Mouse (Mus musculus): ENCODE measurements at regions not wholly inside any gene's neighbourhood (a gene's known extent, or its start where the extent isn't known, plus 50 kb on each side); places are given as distances from the start of the nearest gene placed in this dataset.

DNA sequence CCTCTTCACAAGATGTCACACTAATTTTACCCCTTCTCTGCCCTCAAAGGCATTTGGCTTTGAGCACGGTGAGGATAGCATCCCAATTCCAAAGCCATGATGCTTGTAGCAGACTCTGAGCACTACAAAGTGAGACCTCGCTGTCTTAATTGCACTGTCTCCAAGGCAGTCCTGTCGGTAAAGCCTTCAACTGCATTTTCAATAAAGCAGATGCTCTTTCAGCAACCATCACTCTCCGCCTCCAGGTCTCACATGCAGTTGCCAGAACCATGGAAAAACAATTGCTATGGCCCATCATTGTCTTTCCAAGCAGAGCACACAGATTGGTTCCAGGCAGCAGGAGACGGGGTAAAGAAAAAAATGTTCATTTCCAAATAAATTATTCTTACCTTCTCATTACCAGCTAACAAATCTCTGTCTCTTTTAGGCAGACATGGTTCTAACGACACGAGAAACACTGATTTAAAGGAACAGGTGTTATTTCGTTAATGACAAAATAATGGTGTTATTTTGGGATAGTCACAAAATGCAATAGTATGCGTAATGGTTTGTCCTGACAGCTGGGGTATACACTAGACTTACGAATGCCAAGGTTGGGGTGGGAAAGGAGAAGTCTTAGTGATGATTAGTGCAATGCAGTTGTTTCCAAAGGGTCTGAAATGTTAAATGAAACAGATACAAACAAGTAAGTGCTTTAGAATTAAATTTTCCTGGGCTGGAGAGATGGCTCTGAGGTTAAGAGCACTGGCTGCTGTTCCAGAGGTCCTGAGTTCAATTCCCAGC, 175.2 kb downstream of the Enc1 start:
- H3K4me3 ChIP-seq (ENCODE audit: low read depth, low read length), result no peak overlapping the region
- no peaks in the 10 kb centered on the region for H3K4me1 ChIP-seq (ENCODE audit: control insufficient read depth, insufficient read depth, low read length)
- WGBS, result 70% methylated on average over 10 of the region's 10 CpGs
- H3K27me3 ChIP-seq (ENCODE audit: control insufficient read depth, insufficient read depth, low read length), result no peaks in the 10 kb centered on the region
- H3K36me3 ChIP-seq (ENCODE audit: control insufficient read depth, insufficient read depth, low read length), result no peaks in the 10 kb centered on the region
- H3K9me3 ChIP-seq (ENCODE audit: control insufficient read depth, low read depth, low read length), result no peaks in the 10 kb centered on the region
- no peak for ATAC-seq (ENCODE audit: insufficient number of reproducible peaks, insufficient read depth, low FRiP score, low read depth)
- no peak overlapping the region for H3K9ac ChIP-seq (replicated peaks; ENCODE audit: low read depth, low read length)
- H3K27ac ChIP-seq (ENCODE audit: low read length), result no peak overlapping the region
- H3K4me2 ChIP-seq (replicated peaks; ENCODE audit: low read depth, low read length), result no peak overlapping the region

DNA sequence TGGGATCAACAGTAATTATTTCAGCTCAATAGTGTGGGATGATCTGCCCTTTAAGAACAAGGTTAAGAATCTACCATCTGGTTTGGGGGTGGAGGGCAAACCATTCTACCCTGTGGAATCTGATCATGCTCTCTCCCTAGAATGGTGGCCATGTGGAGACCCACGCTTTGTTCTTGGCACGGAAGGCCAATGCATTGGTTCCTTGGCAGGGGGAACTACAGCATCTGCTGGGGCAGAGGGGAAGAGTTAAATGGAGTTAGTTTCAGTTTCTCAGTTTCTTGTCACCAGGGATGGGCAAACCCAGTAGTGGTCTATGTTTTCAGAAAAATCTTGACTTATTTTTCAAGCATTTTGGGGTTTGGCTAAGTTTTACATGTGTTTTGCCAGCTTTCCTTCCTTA, 174.5 kb downstream of the Enc1 start:
- Histone ChIP-seq H3K4me2 (replicated peaks; ENCODE audit: low read depth, low read length) (no peak overlapping the region), H3K36me3 (ENCODE audit: control insufficient read depth, insufficient read depth, low read length) (no peaks in the 10 kb centered on the region), H3K4me3 (ENCODE audit: low read depth, low read length) (no peak overlapping the region), H3K27me3 (ENCODE audit: control insufficient read depth, insufficient read depth, low read length) (no peaks in the 10 kb centered on the region), H3K27ac (ENCODE audit: low read length) (no peak overlapping the region), H3K9ac (replicated peaks; ENCODE audit: low read depth, low read length) (no peak overlapping the region), H3K4me1 (ENCODE audit: control insufficient read depth, insufficient read depth, low read length) (no peaks in the 10 kb centered on the region), H3K9me3 (ENCODE audit: control insufficient read depth, low read depth, low read length) (no peaks in the 10 kb centered on the region)
- 96% methylated on average over 2 of the region's 2 CpGs for WGBS
- ATAC-seq (ENCODE audit: insufficient number of reproducible peaks, insufficient read depth, low FRiP score, low read depth), result no peak

DNA sequence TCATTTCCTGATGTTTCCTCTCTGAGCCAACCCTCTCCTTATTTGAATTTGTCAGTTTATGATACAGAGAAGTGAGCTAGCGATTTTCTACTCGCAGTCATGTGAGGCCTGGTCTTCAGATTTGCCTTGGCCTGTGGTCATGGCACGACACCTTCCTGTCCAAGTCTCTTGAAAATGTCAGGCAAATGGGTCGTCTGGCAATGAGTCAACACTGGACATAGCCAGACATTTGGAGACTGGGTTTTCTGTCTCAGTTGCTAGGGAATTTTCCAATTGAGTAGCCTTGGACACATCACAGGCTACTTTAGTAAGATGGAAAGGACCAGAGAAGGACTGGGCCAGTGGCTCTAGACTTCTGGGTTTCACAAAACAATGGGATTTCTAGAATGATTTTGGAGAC, 171.2 kb downstream of the Enc1 start:
- Histone ChIP-seq H3K4me3 (ENCODE audit: low read depth, low read length) (no peak overlapping the region), H3K27me3 (ENCODE audit: control insufficient read depth, insufficient read depth, low read length) (no peaks in the 10 kb centered on the region), H3K27ac (ENCODE audit: low read length) (no peak overlapping the region), H3K4me2 (replicated peaks; ENCODE audit: low read depth, low read length) (no peak overlapping the region), H3K4me1 (ENCODE audit: control insufficient read depth, insufficient read depth, low read length) (no peaks in the 10 kb centered on the region), H3K9ac (replicated peaks; ENCODE audit: low read depth, low read length) (no peak overlapping the region), H3K36me3 (ENCODE audit: control insufficient read depth, insufficient read depth, low read length) (no peaks in the 10 kb centered on the region), H3K9me3 (ENCODE audit: control insufficient read depth, low read depth, low read length) (no peaks in the 10 kb centered on the region)
- no peak for ATAC-seq (ENCODE audit: insufficient number of reproducible peaks, insufficient read depth, low FRiP score, low read depth)
- 83% methylated on average over 4 of the region's 4 CpGs for WGBS

DNA sequence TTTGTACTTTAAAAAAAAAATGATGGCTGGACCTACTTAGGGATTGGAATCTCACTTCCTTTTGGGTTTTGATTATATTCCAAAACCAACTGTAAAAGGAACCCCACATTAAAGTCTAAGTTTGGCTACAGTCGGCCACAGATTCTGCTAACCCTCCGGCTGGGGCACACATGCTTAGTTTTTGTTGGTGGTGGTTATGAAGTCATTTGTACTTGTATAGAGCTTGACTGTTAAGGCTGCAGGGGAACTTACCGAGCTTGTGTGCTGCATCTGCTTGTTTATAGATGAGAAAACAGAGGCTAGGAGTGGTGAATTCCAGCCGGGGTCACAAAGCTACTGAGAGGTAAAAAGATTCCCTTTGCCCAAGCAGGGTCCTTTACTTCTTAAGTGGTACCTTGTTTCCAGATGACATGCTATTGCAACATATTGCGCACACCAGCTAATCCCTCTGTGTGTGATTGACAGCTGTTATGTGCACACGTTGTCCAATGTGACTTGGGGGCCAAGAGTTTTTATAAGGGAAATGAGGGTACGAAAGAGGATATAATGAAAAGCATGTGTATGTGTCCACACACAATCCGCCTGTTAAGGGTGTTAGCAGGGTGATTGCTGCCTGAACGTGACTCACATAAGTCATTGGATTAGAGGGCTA, 169.8 kb downstream of the Enc1 start:
- H3K9me3 ChIP-seq (ENCODE audit: control insufficient read depth, low read depth, low read length), result no peaks in the 10 kb centered on the region
- H3K36me3 ChIP-seq (ENCODE audit: control insufficient read depth, insufficient read depth, low read length), result no peaks in the 10 kb centered on the region
- H3K27ac ChIP-seq (ENCODE audit: low read length), result no peak overlapping the region
- no peaks in the 10 kb centered on the region for H3K27me3 ChIP-seq (ENCODE audit: control insufficient read depth, insufficient read depth, low read length)
- H3K4me2 ChIP-seq (replicated peaks; ENCODE audit: low read depth, low read length), result no peak overlapping the region
- H3K4me3 ChIP-seq (ENCODE audit: low read depth, low read length), result no peak overlapping the region
- H3K4me1 ChIP-seq (ENCODE audit: control insufficient read depth, insufficient read depth, low read length), result no peaks in the 10 kb centered on the region
- 75% methylated on average over 9 of the region's 9 CpGs for WGBS
- no peak overlapping the region for H3K9ac ChIP-seq (replicated peaks; ENCODE audit: low read depth, low read length)
- ATAC-seq (ENCODE audit: insufficient number of reproducible peaks, insufficient read depth, low FRiP score, low read depth), result no peak

DNA sequence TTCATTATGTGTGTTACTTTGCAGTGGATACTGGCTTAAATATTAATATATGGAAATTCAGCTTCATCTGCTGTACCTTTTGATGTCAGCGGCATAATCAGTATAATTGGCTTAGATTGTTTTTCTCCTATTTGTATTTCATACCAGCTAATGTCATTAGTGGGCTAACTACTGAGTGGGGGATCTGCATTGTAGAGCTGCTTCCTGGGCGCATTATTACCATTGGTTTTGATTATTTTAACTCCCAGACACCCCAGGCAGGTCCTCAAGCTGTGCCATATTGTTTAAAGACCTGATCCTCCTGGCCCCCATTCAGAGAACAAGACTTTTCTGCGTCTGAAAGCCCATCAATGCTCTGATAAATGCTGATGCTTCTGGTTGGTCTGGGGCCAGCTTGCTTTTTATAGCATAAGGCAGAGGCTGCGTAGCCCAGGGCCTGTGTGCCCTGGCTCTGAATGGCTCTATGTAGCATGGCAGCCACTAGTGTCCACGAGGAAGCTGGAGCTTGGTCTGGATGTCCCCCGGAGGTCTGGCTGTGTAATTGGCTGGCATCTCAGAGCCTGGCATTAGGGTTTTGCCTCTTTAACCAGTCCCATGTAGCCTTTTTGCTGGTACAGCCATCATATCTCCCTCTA, 169.1 kb downstream of the Enc1 start:
- Histone ChIP-seq H3K4me2 (replicated peaks; ENCODE audit: low read depth, low read length) (no peak overlapping the region), H3K27me3 (ENCODE audit: control insufficient read depth, insufficient read depth, low read length) (no peaks in the 10 kb centered on the region), H3K36me3 (ENCODE audit: control insufficient read depth, insufficient read depth, low read length) (no peaks in the 10 kb centered on the region), H3K9me3 (ENCODE audit: control insufficient read depth, low read depth, low read length) (no peaks in the 10 kb centered on the region), H3K4me3 (ENCODE audit: low read depth, low read length) (no peak overlapping the region), H3K4me1 (ENCODE audit: control insufficient read depth, insufficient read depth, low read length) (no peaks in the 10 kb centered on the region), H3K27ac (ENCODE audit: low read length) (no peak overlapping the region), H3K9ac (replicated peaks; ENCODE audit: low read depth, low read length) (no peak overlapping the region)
- ATAC-seq (ENCODE audit: insufficient number of reproducible peaks, insufficient read depth, low FRiP score, low read depth), result no peak
- 79% methylated on average over 6 of the region's 6 CpGs for WGBS

DNA sequence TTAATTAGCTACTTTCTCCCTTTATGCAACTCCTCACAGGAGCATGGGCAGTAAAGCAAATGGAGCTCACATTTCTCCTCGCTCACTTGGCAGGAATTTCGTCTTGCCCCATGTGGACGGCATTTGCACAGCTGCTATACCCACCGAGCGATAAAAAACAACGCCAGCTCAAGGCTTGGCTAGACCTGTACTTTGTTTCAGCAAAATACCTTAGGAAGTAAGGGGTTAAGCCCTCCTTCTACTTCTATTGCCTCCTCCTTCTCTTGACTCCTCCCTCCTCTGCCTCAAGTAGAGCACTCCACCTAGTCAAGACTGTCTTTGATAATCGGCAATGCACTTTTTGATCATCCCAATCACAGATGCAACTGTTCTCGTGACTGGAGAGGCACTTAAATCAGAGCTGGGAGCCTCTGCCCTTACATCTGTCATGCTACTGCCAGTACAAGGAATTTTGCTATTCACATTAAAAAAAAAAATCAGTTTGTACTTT, 168.4 kb downstream of the Enc1 start:
- Histone ChIP-seq H3K9me3 (ENCODE audit: control insufficient read depth, low read depth, low read length) (no peaks in the 10 kb centered on the region), H3K4me2 (replicated peaks; ENCODE audit: low read depth, low read length) (no peak overlapping the region), H3K4me1 (ENCODE audit: control insufficient read depth, insufficient read depth, low read length) (no peaks in the 10 kb centered on the region), H3K4me3 (ENCODE audit: low read depth, low read length) (no peak overlapping the region), H3K9ac (replicated peaks; ENCODE audit: low read depth, low read length) (no peak overlapping the region), H3K36me3 (ENCODE audit: control insufficient read depth, insufficient read depth, low read length) (no peaks in the 10 kb centered on the region), H3K27me3 (ENCODE audit: control insufficient read depth, insufficient read depth, low read length) (no peaks in the 10 kb centered on the region), H3K27ac (ENCODE audit: low read length) (no peak overlapping the region)
- no peak for ATAC-seq (ENCODE audit: insufficient number of reproducible peaks, insufficient read depth, low FRiP score, low read depth)
- WGBS, result 73% methylated on average over 8 of the region's 8 CpGs

DNA sequence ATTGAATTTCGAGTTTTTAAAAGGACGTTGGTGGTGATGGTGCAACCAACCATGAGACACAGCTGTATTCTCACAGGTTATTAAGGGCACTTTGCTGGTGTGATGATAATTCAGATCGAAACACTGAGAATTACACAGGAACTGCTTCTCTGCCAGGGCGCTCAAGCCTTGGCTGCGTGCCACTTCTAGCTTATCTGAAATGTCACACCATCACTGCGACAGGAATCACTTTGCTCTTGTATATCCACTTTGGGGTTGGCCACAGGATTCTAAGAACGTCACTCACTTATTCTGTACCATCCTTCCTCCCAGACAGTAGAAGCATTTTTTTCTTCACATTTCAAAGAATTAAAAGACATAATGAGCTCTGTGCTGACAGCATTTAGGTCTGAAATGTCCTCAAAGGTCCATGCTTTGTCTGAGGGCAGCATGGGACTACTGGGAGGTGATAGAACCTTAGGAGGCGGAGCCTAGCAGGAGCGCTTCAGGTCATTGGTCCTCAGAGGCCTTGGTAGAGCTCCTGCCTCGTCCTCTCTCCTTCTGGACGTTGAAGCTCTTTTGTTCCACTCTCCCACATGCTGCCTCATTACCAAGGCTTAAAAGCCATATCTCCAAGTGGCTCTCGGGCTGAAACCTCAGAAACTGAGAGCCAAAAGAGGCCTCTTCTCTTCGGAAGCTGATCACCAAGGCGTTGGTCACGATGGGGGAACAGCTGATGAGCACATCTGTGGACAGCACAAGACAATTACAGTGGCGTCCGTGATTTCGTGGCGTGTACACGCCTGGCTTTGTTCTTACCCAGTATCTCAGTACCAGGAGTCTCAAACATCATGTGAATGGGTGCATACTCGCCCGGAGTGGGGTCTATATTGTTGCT, 167.7 kb downstream of the Enc1 start:
- Histone ChIP-seq H3K27ac (ENCODE audit: low read length) (no peak overlapping the region), H3K4me3 (ENCODE audit: low read depth, low read length) (no peak overlapping the region), H3K36me3 (ENCODE audit: control insufficient read depth, insufficient read depth, low read length) (no peaks in the 10 kb centered on the region), H3K27me3 (ENCODE audit: control insufficient read depth, insufficient read depth, low read length) (no peaks in the 10 kb centered on the region), H3K4me1 (ENCODE audit: control insufficient read depth, insufficient read depth, low read length) (no peaks in the 10 kb centered on the region), H3K9ac (replicated peaks; ENCODE audit: low read depth, low read length) (no peak overlapping the region), H3K9me3 (ENCODE audit: control insufficient read depth, low read depth, low read length) (no peaks in the 10 kb centered on the region), H3K4me2 (replicated peaks; ENCODE audit: low read depth, low read length) (no peak overlapping the region)
- WGBS, result 72% methylated on average over 22 of the region's 22 CpGs
- no peak for ATAC-seq (ENCODE audit: insufficient number of reproducible peaks, insufficient read depth, low FRiP score, low read depth)

DNA sequence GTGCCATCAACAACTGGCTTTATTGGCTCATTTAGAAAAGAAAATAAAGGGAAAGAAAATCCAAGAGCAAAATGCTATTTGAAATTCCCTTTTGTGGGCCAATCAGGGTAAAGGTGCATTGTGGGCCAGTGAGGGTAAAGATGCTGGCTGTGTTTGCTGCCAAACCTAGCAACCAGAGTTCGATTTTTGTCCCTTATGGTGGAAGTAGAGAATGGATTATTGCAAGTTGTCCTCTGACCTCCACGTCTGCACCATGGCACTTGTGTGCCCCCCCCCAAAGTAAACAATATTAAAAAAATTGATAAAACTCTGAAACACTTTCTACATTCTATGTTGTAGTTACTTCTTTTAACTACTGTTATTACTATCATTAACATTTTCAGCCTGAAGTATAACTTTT, 166.9 kb downstream of the Enc1 start:
- Histone ChIP-seq H3K4me2 (replicated peaks; ENCODE audit: low read depth, low read length) (no peak overlapping the region), H3K9me3 (ENCODE audit: control insufficient read depth, low read depth, low read length) (no peaks in the 10 kb centered on the region), H3K27me3 (ENCODE audit: control insufficient read depth, insufficient read depth, low read length) (no peaks in the 10 kb centered on the region), H3K36me3 (ENCODE audit: control insufficient read depth, insufficient read depth, low read length) (no peaks in the 10 kb centered on the region), H3K4me1 (ENCODE audit: control insufficient read depth, insufficient read depth, low read length) (no peaks in the 10 kb centered on the region), H3K4me3 (ENCODE audit: low read depth, low read length) (no peak overlapping the region), H3K27ac (ENCODE audit: low read length) (no peak overlapping the region), H3K9ac (replicated peaks; ENCODE audit: low read depth, low read length) (no peak overlapping the region)
- WGBS, result 51% methylated on average over 2 of the region's 2 CpGs
- ATAC-seq (ENCODE audit: insufficient number of reproducible peaks, insufficient read depth, low FRiP score, low read depth), result no peak
